Mouse (Mus musculus) hindbrain, embryonic 16.5 days (tissue): Measurements from ENCODE around the gene Tpcn2. TPM values are rescaled to one million over a fixed set of nuclear protein-coding genes. Genes with fewer than 3 reads are reported as not detected.

Experiments used
- ATAC-seq: fragments of 200-750 bp; cut with Nextera tagmentation; 2 replicates; pipeline ENCODE4 v1.8.0; 2017; ENCODE audit warnings: moderate TSS enrichment, moderate library complexity
- H3K27ac ChIP-seq: fragments of 300-500 bp; sonication (generic); 2 replicates; pipeline ENCODE4 v1.5.1; 2014; ENCODE audit warnings: low read depth, mild to moderate bottlenecking, control low read depth, low read length, moderate library complexity
- H3K27me3 ChIP-seq: fragments of 300-500 bp; sonication (generic); replicated peaks from 2 replicates; pipeline ENCODE4 v1.6.1; 2014; ENCODE audit warnings: low read length; ENCODE audit not compliant: control insufficient read depth, insufficient read depth
- H3K36me3 ChIP-seq: fragments of 300-500 bp; sonication (generic); 2 replicates; pipeline ENCODE4 v1.6.1; 2014; ENCODE audit warnings: mild to moderate bottlenecking, low read length, moderate library complexity, mixed read lengths; ENCODE audit not compliant: control insufficient read depth, insufficient read depth
- H3K4me1 ChIP-seq: fragments of 300-500 bp; sonication (generic); 2 replicates; pipeline ENCODE4 v1.6.1; 2014; ENCODE audit warnings: low read depth, low read length; ENCODE audit not compliant: control insufficient read depth, insufficient read depth
- H3K4me2 ChIP-seq: fragments of 300-500 bp; sonication (generic); 2 replicates; pipeline ENCODE4 v1.6.1; 2014; ENCODE audit warnings: mild to moderate bottlenecking, low read length, control low read depth, moderate library complexity
- H3K4me3 ChIP-seq: fragments of 300-500 bp; sonication (generic); 2 replicates; pipeline ENCODE4 v1.5.1; 2014; ENCODE audit warnings: mild to moderate bottlenecking, low read length, control low read depth, moderate library complexity
- H3K9ac ChIP-seq: fragments of 300-500 bp; sonication (generic); 2 replicates; pipeline ENCODE4 v1.6.1; 2014; ENCODE audit warnings: low read depth, mild to moderate bottlenecking, control low read depth, low read length, moderate library complexity
- H3K9me3 ChIP-seq: fragments of 300-500 bp; sonication (generic); 2 replicates; pipeline ENCODE4 v1.6.1; 2014; ENCODE audit warnings: mild to moderate bottlenecking, low read length, moderate library complexity; ENCODE audit not compliant: control insufficient read depth
- WGBS: fragments of 180-500 bp; shearing (Covaris S2); extraction: QIAGEN DNeasy Blood & Tissue Kit; methylation state at CpG from one replicate; pipeline ENCODE4 v1.1.7; 2014; 5-methylcytosine and 5-hydroxymethylcytosine counted together
- polyA plus RNA-seq: library from polyadenylated mRNA; unstranded; fragments of >200 nt; fragmentation: Nextera tagmentation; extraction: Ambion mirVana; gene quantifications from 2 replicates; pipeline ENCODE4 v1.2.1, GENCODE M21; 2015

Gene Tpcn2
- polyA plus RNA-seq, 1 experiment from 2014 or later = 2.8 TPM

DNA sequence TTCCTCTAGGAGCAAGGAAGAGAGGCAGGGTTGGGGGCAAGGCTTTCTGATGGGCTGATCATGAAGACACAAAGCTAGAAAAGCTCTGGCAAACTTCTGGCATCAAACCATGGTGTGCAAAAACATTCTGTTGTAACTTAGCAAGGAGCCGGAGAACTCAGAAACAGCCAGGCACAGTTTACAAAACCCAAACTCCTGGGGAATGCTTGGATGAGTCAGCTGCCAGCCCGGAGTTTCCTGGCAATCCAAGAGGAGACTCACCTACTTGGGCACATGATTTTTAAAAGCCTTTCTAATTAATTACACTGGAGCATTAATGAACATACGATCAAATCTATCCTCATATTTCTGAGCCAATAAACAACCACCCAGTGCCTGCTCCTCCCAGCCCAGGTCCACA is 28.3 kb upstream of the Tpcn2 start:
- no peaks in the 10 kb centered on the region for H3K36me3 ChIP-seq
- no peak for ATAC-seq
- no peak overlapping the region for H3K9ac ChIP-seq
- H3K4me3 ChIP-seq = no peak overlapping the region
- no peak overlapping the region for H3K4me2 ChIP-seq
- no peaks in the 10 kb centered on the region for H3K4me1 ChIP-seq
- H3K27ac ChIP-seq = no peak overlapping the region
- H3K9me3 ChIP-seq = no peaks in the 10 kb centered on the region
- no peaks in the 10 kb centered on the region for H3K27me3 ChIP-seq
- WGBS = 84% methylated on average over 3 of the region's 3 CpGs

DNA sequence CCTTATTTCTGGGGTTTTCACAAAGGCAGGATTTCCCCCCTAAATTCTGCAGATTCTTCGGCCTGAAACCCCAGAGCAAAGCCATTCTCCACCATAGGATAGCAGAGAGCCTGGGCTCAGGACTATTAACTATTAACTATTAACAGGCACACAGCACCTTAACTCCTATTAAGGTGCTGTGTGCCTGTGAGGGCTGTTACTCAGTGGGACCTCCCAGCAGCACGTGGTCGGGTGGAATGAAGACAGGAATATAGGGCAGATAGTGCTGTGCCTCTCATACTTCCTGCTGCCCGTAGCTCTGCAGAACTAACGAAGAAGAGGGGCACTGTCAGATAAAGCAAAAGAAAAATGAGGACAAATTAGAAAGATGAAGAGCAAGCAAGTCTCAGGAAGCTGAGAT is 26.7 kb upstream of the Tpcn2 start:
- Histone ChIP-seq H3K9me3 (no peaks in the 10 kb centered on the region), H3K4me2 (no peak overlapping the region), H3K9ac (no peak overlapping the region), H3K27me3 (no peaks in the 10 kb centered on the region), H3K4me3 (no peak overlapping the region), H3K4me1 (no peaks in the 10 kb centered on the region), H3K27ac (no peak overlapping the region), H3K36me3 (no peaks in the 10 kb centered on the region)
- 74% methylated on average over 5 of the region's 5 CpGs for WGBS
- ATAC-seq = no peak

DNA sequence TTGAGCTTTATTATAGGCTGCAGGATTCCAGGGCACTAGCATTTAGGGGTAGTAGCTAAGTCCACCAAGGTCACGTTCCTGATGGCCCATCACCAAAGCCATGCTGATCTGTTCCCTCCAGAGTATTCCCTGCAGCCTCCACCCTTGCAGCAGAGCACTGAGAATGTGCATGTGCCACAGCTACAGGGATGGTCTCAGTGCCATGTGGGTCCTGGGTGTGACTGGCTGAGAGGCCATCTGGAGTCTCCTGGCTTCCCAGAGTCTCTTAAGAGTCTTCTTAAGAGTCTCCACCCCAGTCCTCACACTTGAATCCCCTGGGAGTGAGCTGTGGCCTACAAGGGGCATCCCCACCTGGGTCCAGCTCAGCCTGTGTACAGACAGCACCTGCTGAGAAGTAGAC is 26.1 kb upstream of the Tpcn2 start:
- Histone ChIP-seq H3K36me3 (no peaks in the 10 kb centered on the region), H3K27ac (no peak overlapping the region), H3K4me3 (no peak overlapping the region), H3K9ac (no peak overlapping the region), H3K27me3 (no peaks in the 10 kb centered on the region), H3K4me2 (no peak overlapping the region), H3K9me3 (no peaks in the 10 kb centered on the region), H3K4me1 (no peaks in the 10 kb centered on the region)
- WGBS = 80% methylated on average over 1 of the region's 1 CpGs
- no peak for ATAC-seq

DNA sequence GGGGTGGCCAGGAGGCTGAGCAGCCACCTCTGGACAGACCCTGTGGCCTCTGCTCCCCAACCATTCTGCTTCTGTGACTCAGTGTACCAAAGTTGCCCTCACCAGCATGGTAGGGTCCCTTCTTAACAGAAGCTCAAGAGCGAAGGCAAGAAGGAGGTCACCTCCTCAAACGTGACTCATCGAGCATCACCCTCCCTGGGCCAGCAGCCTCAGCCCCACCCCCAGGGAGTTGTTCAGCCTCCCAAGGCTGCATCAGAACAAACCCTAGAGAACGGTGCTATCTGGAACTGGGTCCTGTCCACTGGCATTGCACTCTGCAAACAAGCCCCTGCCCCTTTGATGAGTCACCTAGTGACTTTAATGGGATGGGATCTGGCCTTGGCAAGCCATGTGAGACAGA is 25.1 kb upstream of the Tpcn2 start:
- 70% methylated on average over 4 of the region's 4 CpGs for WGBS
- H3K27me3 ChIP-seq = no peaks in the 10 kb centered on the region
- H3K4me2 ChIP-seq = no peak overlapping the region
- no peak overlapping the region for H3K27ac ChIP-seq
- ATAC-seq = no peak
- no peaks in the 10 kb centered on the region for H3K4me1 ChIP-seq
- H3K9ac ChIP-seq = no peak overlapping the region
- no peaks in the 10 kb centered on the region for H3K36me3 ChIP-seq
- H3K4me3 ChIP-seq = no peak overlapping the region
- no peaks in the 10 kb centered on the region for H3K9me3 ChIP-seq

DNA sequence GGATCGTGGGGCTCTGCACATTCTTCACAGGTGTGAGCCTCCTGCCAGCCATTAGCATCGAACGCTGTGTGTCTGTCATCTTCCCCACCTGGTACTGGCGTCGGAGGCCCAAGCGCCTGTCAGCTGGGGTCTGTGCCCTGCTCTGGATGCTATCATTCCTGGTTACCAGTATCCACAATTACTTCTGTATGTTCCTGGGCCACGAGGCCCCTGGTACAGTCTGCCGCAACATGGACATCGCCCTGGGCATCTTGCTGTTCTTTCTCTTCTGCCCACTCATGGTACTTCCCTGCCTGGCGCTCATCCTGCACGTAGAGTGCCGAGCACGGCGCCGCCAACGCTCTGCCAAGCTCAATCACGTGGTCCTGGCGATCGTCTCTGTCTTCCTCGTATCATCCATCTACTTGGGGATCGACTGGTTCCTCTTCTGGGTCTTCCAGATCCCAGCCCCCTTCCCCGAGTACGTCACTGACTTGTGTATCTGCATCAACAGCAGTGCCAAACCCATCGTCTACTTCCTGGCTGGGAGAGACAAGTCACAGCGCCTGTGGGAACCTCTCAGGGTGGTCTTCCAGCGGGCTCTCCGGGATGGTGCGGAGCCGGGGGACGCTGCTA is 24.4 kb upstream of the Tpcn2 start:
- H3K9ac ChIP-seq = no peak overlapping the region
- 79% methylated on average over 30 of the region's 30 CpGs for WGBS

DNA sequence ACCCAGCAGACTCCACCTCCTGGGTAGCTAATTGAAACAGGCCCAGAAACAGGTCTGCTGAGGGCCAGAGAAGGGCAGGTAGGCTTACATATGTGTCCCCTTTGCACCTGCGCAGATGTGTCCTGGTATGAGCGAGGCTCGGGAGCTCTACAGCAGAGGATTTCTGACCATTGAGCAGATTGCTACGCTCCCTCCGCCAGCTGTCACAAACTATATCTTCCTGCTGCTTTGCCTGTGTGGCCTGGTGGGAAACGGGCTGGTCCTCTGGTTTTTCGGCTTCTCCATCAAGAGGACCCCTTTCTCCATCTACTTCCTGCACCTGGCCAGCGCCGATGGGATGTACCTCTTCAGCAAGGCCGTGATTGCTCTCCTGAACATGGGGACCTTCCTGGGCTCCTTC is 23.8 kb upstream of the Tpcn2 start:
- 92% methylated on average over 10 of the region's 10 CpGs for WGBS
- Histone ChIP-seq H3K9ac (no peak overlapping the region), H3K27me3 (no peaks in the 10 kb centered on the region), H3K4me3 (no peak overlapping the region), H3K36me3 (no peaks in the 10 kb centered on the region), H3K4me2 (no peak overlapping the region), H3K4me1 (peaks cover 1% of the 10 kb centered on the region; the same call in 1 of the 2 replicates), H3K9me3 (no peaks in the 10 kb centered on the region), H3K27ac (no peak overlapping the region)
- no peak for ATAC-seq

More for the DNA sequence above, 24.4 kb upstream of the Tpcn2 start:
- no peaks in the 10 kb centered on the region for H3K4me1 ChIP-seq
- no peaks in the 10 kb centered on the region for H3K9me3 ChIP-seq
- no peak overlapping the region for H3K4me3 ChIP-seq
- H3K27ac ChIP-seq = no peak overlapping the region
- no peaks in the 10 kb centered on the region for H3K36me3 ChIP-seq
- no peak for ATAC-seq
- H3K4me2 ChIP-seq = no peak overlapping the region
- no peaks in the 10 kb centered on the region for H3K27me3 ChIP-seq

DNA sequence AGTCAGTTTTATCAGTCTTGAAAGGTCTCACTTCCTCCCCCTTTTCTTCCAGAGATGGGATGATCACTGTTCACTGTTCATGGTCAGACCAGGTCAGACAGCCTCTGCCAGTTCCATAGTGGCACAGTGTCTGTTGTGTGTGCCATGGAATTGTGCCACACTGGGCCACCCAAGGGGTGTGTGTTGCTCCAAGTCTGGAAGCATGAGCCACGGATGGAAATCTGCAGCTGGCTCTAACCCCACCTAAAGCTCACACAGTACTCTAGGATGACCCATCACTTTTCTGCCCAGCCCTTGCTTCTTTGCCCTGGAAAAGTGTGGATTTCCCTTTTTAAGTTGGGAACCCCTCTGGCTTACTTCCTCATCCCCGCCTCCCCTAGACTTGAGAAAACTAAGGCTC is 20.3 kb upstream of the Tpcn2 start:
- no peak overlapping the region for H3K4me2 ChIP-seq
- H3K36me3 ChIP-seq = no peaks in the 10 kb centered on the region
- H3K27me3 ChIP-seq = no peaks in the 10 kb centered on the region
- no peaks in the 10 kb centered on the region for H3K9me3 ChIP-seq
- ATAC-seq = no peak
- 73% methylated on average over 2 of the region's 2 CpGs for WGBS
- H3K9ac ChIP-seq = no peak overlapping the region
- no peak overlapping the region for H3K27ac ChIP-seq
- peaks cover 4% of the 10 kb centered on the region; the same call in 1 of the 2 replicates for H3K4me1 ChIP-seq
- H3K4me3 ChIP-seq = no peak overlapping the region

DNA sequence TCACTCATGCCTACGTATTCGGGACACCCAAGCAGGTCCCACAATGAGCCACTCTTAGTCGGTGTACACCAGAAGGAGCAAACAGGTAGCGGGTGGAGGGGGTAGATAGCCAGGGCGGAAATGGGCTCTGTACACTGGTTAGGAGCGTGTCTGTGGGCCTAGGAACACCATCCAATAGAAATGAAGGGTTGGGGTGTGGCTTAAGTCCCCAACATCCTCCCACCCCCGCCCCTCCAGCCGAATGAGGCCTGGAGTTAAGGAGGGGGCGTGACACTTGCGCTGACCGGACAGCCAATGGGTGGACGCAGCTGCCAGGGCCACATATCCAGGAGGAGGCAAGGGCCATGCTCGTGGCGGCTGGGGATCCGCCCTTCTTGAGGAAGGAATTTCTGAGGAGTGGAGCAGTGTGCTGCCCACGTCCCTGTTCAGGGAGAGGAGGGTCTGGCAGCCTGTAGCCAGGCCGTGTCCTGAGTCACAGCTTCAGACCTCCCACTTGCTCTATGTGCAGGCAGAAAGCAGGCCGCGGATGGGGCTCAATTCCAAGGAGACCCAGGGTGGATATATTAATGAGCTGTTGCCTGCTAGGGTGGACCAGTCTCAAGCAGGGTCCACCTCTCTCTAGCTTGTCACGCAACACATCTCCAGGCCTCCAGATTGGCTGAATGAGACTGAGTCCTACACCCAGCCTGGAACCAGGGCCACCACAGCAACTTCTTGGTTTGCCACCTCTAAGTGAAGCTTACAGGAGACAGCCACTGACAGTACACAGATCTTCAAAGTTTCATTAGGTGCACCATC is 18.9 kb upstream of the Tpcn2 start:
- H3K9me3 ChIP-seq = no peaks in the 10 kb centered on the region
- peak; percentile 87 for ATAC-seq
- peak overlapping the region; percentile 22 for H3K4me3 ChIP-seq
- H3K27ac ChIP-seq = no peak overlapping the region
- H3K4me1 ChIP-seq = peaks cover 4% of the 10 kb centered on the region; the same call in 1 of the 2 replicates
- peak overlapping the region; percentile 54 for H3K4me2 ChIP-seq
- H3K27me3 ChIP-seq = no peaks in the 10 kb centered on the region
- no peaks in the 10 kb centered on the region for H3K36me3 ChIP-seq
- WGBS = 9% methylated on average over 20 of the region's 20 CpGs
- 0 out of 2 replicates have a peak overlapping the region, but pooled peaks have one; percentile 17 for H3K9ac ChIP-seq

DNA sequence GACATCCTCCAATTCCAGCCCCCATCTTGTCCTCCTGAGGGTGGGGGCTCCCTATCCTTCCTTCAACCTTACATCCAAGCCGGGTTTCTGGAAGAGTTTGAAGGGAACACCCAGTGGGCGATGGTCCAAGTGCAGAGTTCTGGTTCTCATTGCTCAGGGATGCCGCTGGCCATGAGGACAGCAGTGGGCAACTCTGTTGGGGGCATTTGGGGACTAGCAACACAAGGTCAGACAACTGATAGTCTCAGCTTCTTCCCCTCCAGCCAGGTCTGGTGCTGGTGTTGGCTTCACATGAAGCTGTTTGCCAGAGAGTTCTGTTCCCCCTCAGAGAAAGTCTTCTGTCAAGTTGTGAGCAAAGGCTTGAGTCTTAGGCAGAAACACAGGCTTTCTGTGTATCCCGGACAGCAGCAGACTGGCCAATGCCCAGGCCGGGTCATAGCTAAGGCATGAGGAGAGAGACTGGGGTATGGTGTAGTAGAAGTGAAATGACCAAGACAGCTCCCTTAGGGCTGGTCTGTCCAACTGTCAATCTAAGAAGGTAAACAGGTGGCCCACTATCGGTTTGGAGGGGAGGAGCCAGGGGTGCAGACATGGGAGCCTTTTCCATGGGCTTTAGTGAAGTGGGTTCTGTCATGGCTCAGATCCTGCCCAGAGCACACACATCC is 17.7 kb upstream of the Tpcn2 start:
- 94% methylated on average over 6 of the region's 6 CpGs for WGBS
- no peak overlapping the region; the same call in 1 of the 2 replicates for H3K4me2 ChIP-seq
- H3K27ac ChIP-seq = no peak overlapping the region
- H3K36me3 ChIP-seq = no peaks in the 10 kb centered on the region
- no peaks in the 10 kb centered on the region for H3K9me3 ChIP-seq
- no peak for ATAC-seq
- peaks cover 4% of the 10 kb centered on the region; the same call in 1 of the 2 replicates for H3K4me1 ChIP-seq
- H3K9ac ChIP-seq = no peak overlapping the region
- no peaks in the 10 kb centered on the region for H3K27me3 ChIP-seq
- no peak overlapping the region for H3K4me3 ChIP-seq
